In genomic region chr2:104176979-104177704, GRCm38 (mm10) we compare ENCODE assay signal across 8 mouse cellular contexts. TPM values are rescaled to one million over a fixed set of nuclear protein-coding genes. Genes with fewer than 3 reads are reported as not detected.
DNase-seq lines count a peak whose midpoint lies in the region; ATAC-seq lines count a peak whose summit lies in the region.

No protein-coding gene starts in this region.

- H3K4me1 ChIP-seq in lung, embryonic 15.5 days, result peaks cover 18% of the 10 kb centered on the region
- peaks cover 18% of the 10 kb centered on the region for H3K4me1 ChIP-seq in embryonic facial prominence, embryonic 10.5 days
- H3K4me1 ChIP-seq in heart, embryonic 15.5 days (replicated peaks), result peaks cover 22% of the 10 kb centered on the region

- 0 out of 2 replicates have a peak overlapping the region, but pooled peaks have one; percentile 10 for H3K9ac ChIP-seq in lung, embryonic 15.5 days
- H3K9ac ChIP-seq in heart, embryonic 15.5 days, result no peak overlapping the region

- H3K9me3 ChIP-seq in lung, embryonic 15.5 days, result no peaks in the 10 kb centered on the region
- no peaks in the 10 kb centered on the region for H3K9me3 ChIP-seq in embryonic facial prominence, embryonic 10.5 days
- H3K9me3 ChIP-seq in heart, embryonic 15.5 days (replicated peaks), result no peaks in the 10 kb centered on the region

- no peak for DNase-seq in lung, postnatal 36 days
- DNase-seq in embryonic facial prominence, embryonic 10.5 days (ENCODE audit: low spot score), result peak; percentile 34
- DNase-seq in layer of hippocampus, adult 18-20 months (ENCODE audit: low spot score in 2 of 2), result peak; percentile 37 to 58
- peak; percentile 43 to 62 for DNase-seq in lung, postnatal 4 days
- peak; percentile 46 for DNase-seq in right cerebral cortex, postnatal 4 days
- no peak for DNase-seq in urinary bladder, adult 2 months (ENCODE audit: low spot score)

- H3K27me3 ChIP-seq in lung, embryonic 15.5 days, result no peaks in the 10 kb centered on the region
- no peaks in the 10 kb centered on the region for H3K27me3 ChIP-seq in embryonic facial prominence, embryonic 10.5 days (replicated peaks; ENCODE audit: low read depth, poor library complexity, severe bottlenecking)
- no peaks in the 10 kb centered on the region for H3K27me3 ChIP-seq in heart, embryonic 15.5 days

- peak; percentile 60; the same call in 1 of the 2 replicates for ATAC-seq in lung, embryonic 15.5 days (ENCODE audit: borderline replicate concordance, extremely low read depth, low FRiP score, low TSS enrichment)
- ATAC-seq in heart, embryonic 15.5 days (replicated peaks; ENCODE audit: insufficient number of reproducible peaks, insufficient read depth, low FRiP score, low read depth), result peak; percentile 63

- H3K27ac ChIP-seq in lung, embryonic 15.5 days, result peak overlapping the region; percentile 59
- peak overlapping the region; percentile 57 for H3K27ac ChIP-seq in embryonic facial prominence, embryonic 10.5 days (replicated peaks)
- peak overlapping the region; percentile 87 for H3K27ac ChIP-seq in heart, embryonic 15.5 days

- H3K4me3 ChIP-seq in lung, embryonic 15.5 days, result no peak overlapping the region
- no peak overlapping the region for H3K4me3 ChIP-seq in embryonic facial prominence, embryonic 10.5 days
- H3K4me3 ChIP-seq in heart, embryonic 15.5 days, result no peak overlapping the region

- no peaks in the 10 kb centered on the region for H3K36me3 ChIP-seq in lung, embryonic 15.5 days
- H3K36me3 ChIP-seq in embryonic facial prominence, embryonic 10.5 days (replicated peaks), result no peaks in the 10 kb centered on the region
- no peaks in the 10 kb centered on the region for H3K36me3 ChIP-seq in heart, embryonic 15.5 days

- H3K4me2 ChIP-seq in lung, embryonic 15.5 days, result no peak overlapping the region
- H3K4me2 ChIP-seq in heart, embryonic 15.5 days, result peak overlapping the region; percentile 33

- 34% methylated on average over 13 of the region's 13 CpGs for WGBS in lung, embryonic 15.5 days
- 60% methylated on average over 13 of the region's 13 CpGs for WGBS in embryonic facial prominence, embryonic 10.5 days
- WGBS in heart, embryonic 15.5 days, result 21% methylated on average over 13 of the region's 13 CpGs

RNA-seq across cellular contexts. Expression of gene A930018P22Rik, which starts 54.6 kb away (rescaled TPM):
- polyA plus RNA-seq in lung, embryonic 15.5 days (2015; fragmentation: Nextera tagmentation; extraction: Ambion mirVana), result not detected in 2 replicates
- polyA plus RNA-seq in embryonic facial prominence, embryonic 10.5 days (2016; fragmentation: Nextera tagmentation; extraction: Ambion mirVana), result not detected in 2 replicates
- 0.29 and 0.37 TPM in 2 replicates for polyA plus RNA-seq in heart, embryonic 15.5 days (2015; fragmentation: Nextera tagmentation; extraction: Ambion mirVana)
- total RNA-seq in layer of hippocampus, adult 18-20 months (2021), result under 1 TPM in 1 of 2 experiments, not detected in 1; 0.40 TPM
- 0.09 and 0.12 TPM in 2 replicates for polyA plus RNA-seq in urinary bladder, adult 2 months (2012; rRNA removed)

Comparison
In these comparisons a context has a peak if more than half of its experiments do, and no peak if none do; other contexts are left out.
1. DNase-seq: peak in embryonic facial prominence, embryonic 10.5 days (single experiment), layer of hippocampus, adult 18-20 months (2 of 2), lung, postnatal 4 days (2 of 2) and right cerebral cortex, postnatal 4 days (single experiment); none in lung, postnatal 36 days (single experiment) and urinary bladder, adult 2 months (single experiment).
2. Peak in every context shown above with its lines, with median percentiles within 50 percentile points of each other: H3K27ac ChIP-seq.